Mouse (Mus musculus): ENCODE results near the gene Edem1. TPM values are rescaled to one million over a fixed set of nuclear protein-coding genes. Genes with fewer than 3 reads are reported as not detected.
"Not testable (repeated sequence)": the region's sequence is repeated elsewhere in the genome, so short reads cannot be mapped to it uniquely, and the experiment has no call there.

Edem1 gene
- polyA plus RNA-seq, 1 experiment from 2014 or later = 15.8 TPM

DNA sequence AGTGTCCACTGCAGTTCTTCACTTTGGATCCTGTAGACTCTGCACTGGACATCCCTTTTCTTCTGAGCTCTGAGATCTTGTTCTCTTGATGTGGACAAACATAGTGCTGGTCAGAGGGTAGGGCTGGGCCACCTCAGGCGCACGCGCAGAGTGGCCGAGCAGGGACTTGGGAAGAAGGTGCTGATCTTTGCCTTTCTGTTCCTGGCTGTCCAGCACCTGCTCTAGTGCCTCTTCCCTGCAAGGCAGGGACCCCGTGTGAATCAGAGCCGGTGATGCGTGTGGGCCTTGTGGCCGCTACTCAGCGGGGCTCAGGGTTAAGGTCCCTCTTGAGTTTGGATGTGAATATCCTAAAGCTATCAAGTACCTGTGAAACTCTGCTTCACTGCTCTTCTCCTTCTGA lies 30.1 kb downstream of the Edem1 start:
- H3K36me3 ChIP-seq = peaks cover 48% of the 10 kb centered on the region
- no peak for ATAC-seq (ENCODE audit: low FRiP score, low read depth)
- no peak overlapping the region for H3K4me2 ChIP-seq (replicated peaks)
- 96% methylated on average over 9 of the region's 9 CpGs for WGBS
- H3K4me3 ChIP-seq = no peak overlapping the region
- no peaks in the 10 kb centered on the region for H3K4me1 ChIP-seq
- no peaks in the 10 kb centered on the region for H3K27me3 ChIP-seq
- peaks cover 7% of the 10 kb centered on the region; the same call in 1 of the 2 replicates for H3K9me3 ChIP-seq
- H3K9ac ChIP-seq = no peak overlapping the region
- H3K27ac ChIP-seq = no peak overlapping the region

- no peak overlapping the region for H3K4me2 ChIP-seq (replicated peaks)
- peaks cover 24% of the 10 kb centered on the region for H3K36me3 ChIP-seq
- H3K9me3 ChIP-seq = peaks cover 7% of the 10 kb centered on the region; the same call in 1 of the 2 replicates
- H3K4me3 ChIP-seq = no peak overlapping the region
- 92% methylated on average over 1 of the region's 1 CpGs for WGBS
- H3K4me1 ChIP-seq = no peaks in the 10 kb centered on the region
- no peak for ATAC-seq (ENCODE audit: low FRiP score, low read depth)
- no peaks in the 10 kb centered on the region for H3K27me3 ChIP-seq
- H3K27ac ChIP-seq = no peak overlapping the region
- H3K9ac ChIP-seq = no peak overlapping the region
Measured at GRCm38 (mm10) chr6:108861226-108861625, 32.8 kb downstream of the Edem1 start.

DNA sequence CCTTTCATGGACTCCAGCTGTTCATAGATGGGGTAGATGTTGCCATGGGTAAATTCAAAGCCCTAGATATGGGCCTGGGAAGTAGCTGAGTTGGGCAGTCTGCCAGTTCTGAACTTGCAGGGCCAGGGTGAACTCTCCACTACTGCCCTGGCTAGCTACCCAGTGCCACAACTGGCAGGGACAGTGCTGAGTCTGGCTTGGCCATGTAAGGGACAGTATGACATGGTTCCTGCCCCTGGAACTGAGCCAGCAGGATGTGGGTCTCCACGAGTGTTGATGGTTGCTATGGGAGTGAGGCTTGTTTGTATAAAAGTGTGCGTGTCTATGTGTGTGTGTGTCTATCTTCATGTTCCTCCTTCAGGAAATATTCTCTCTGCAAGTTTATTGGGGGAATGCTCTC lies 34.1 kb downstream of the Edem1 start:
- no peak for ATAC-seq (ENCODE audit: low FRiP score, low read depth)
- no peaks in the 10 kb centered on the region for H3K4me1 ChIP-seq
- no peak overlapping the region for H3K4me3 ChIP-seq
- H3K27ac ChIP-seq = no peak overlapping the region
- no peak overlapping the region for H3K4me2 ChIP-seq (replicated peaks)
- H3K36me3 ChIP-seq = peaks cover 15% of the 10 kb centered on the region
- no peak overlapping the region for H3K9ac ChIP-seq
- peaks cover 7% of the 10 kb centered on the region; the same call in 1 of the 2 replicates for H3K9me3 ChIP-seq
- 82% methylated on average over 2 of the region's 2 CpGs for WGBS
- H3K27me3 ChIP-seq = no peaks in the 10 kb centered on the region

DNA sequence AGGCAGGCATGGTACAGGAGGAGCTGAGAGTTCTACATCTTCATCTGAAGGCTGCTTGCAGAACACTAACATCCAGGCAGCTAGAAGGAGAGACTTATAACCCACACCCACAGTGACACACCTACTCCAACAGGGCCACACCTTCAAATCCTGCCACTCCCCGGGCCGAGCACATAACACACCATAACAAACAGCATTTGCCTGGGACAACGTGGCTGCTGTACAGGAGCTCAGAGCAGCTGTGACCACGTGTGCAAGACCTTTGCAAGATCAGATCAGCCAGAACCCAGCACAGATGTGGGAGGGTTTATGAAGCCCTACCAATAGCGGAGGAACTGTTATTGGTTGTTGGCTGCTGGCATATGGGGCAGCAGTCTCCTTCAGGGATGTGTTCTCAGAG lies 37.9 kb downstream of the Edem1 start:
- WGBS = 64% methylated on average over 5 of the region's 5 CpGs
- Histone ChIP-seq H3K27me3 (no peaks in the 10 kb centered on the region), H3K36me3 (no peaks in the 10 kb centered on the region), H3K4me3 (no peak overlapping the region), H3K4me2 (replicated peaks) (no peak overlapping the region), H3K9me3 (peaks cover 7% of the 10 kb centered on the region; the same call in 1 of the 2 replicates), H3K9ac (no peak overlapping the region), H3K4me1 (no peaks in the 10 kb centered on the region), H3K27ac (no peak overlapping the region)
- no peak for ATAC-seq (ENCODE audit: low FRiP score, low read depth)

GRCm38 (mm10) chr6:108869031-108869430 lies 40.6 kb downstream of the Edem1 start:
- not testable (repeated sequence) for H3K27me3 ChIP-seq; H3K36me3 ChIP-seq; H3K4me2 ChIP-seq (replicated peaks); ATAC-seq (ENCODE audit: low FRiP score, low read depth); H3K4me3 ChIP-seq; H3K4me1 ChIP-seq; H3K27ac ChIP-seq; H3K9ac ChIP-seq; H3K9me3 ChIP-seq
- 65% methylated on average over 2 of the region's 2 CpGs for whole genome bisulfite sequencing

DNA sequence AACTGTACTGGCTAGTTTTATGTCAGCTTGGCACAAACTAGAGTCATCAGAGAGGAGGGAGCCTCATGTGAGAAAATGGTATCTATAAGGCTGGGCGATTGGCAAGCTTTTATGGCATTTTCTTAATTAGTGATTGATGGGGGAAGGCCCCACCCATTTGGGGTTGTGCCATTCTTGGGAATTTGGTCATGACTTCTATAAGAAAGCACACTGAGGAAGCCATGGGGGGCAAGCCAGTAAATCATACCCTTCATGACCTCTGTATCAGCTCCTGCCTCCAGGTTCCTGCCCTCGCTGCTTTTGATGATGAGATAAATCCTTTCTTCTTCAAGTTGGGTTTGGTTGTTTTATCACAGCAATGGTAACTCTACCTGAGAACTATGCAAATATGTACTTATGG lies 42.0 kb downstream of the Edem1 start:
- Histone ChIP-seq H3K27ac (no peak overlapping the region), H3K9ac (no peak overlapping the region), H3K4me2 (replicated peaks) (no peak overlapping the region), H3K9me3 (no peaks in the 10 kb centered on the region), H3K4me3 (no peak overlapping the region), H3K36me3 (no peaks in the 10 kb centered on the region), H3K27me3 (no peaks in the 10 kb centered on the region), H3K4me1 (0 out of 2 replicates have a peak, but pooled peaks cover 18% of the 10 kb centered on the region)
- no peak for ATAC-seq (ENCODE audit: low FRiP score, low read depth)
- 87% methylated on average over 2 of the region's 2 CpGs for WGBS

- Histone ChIP-seq H3K36me3 (no peaks in the 10 kb centered on the region), H3K9me3 (no peaks in the 10 kb centered on the region), H3K4me1 (peaks cover 22% of the 10 kb centered on the region; the same call in 1 of the 2 replicates), H3K9ac (no peak overlapping the region), H3K4me3 (no peak overlapping the region), H3K27ac (no peak overlapping the region), H3K27me3 (no peaks in the 10 kb centered on the region), H3K4me2 (replicated peaks) (no peak overlapping the region)
- 89% methylated on average over 4 of the region's 4 CpGs for WGBS
- no peak for ATAC-seq (ENCODE audit: low FRiP score, low read depth)
Measured at GRCm38 (mm10) chr6:108871251-108871650, 42.8 kb downstream of the Edem1 start.

DNA sequence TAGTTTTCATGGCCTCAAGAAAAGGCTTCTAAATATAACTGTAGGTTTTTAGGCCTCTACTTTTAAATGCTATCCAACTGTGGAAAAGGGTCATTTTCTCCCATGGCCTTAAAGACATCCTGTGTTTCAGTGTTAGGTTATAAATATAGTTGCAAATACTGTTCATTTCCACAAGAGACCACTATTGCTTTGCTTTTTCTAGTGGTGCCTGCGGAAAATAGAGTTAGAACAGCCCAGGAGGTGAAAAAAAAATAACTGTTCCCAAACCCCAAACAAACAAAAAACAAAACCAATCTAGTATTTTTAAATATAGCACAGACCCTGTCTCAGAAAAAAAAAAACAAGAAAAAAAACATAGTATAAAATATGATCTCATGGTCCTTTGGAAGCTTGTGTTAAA lies 46.9 kb downstream of the Edem1 start:
- peaks cover 10% of the 10 kb centered on the region; the same call in 1 of the 2 replicates for H3K9me3 ChIP-seq
- no peak overlapping the region for H3K4me2 ChIP-seq (replicated peaks)
- H3K27ac ChIP-seq = no peak overlapping the region
- WGBS = 52% methylated on average over 1 of the region's 1 CpGs
- no peaks in the 10 kb centered on the region for H3K27me3 ChIP-seq
- ATAC-seq (ENCODE audit: low FRiP score, low read depth) = no peak
- no peaks in the 10 kb centered on the region for H3K36me3 ChIP-seq
- H3K4me1 ChIP-seq = peaks cover 22% of the 10 kb centered on the region; the same call in 1 of the 2 replicates
- no peak overlapping the region for H3K9ac ChIP-seq
- H3K4me3 ChIP-seq = no peak overlapping the region

GRCm38 (mm10) chr6:108876052-108876451 lies 47.6 kb downstream of the Edem1 start:
- Histone ChIP-seq H3K9me3 (peaks cover 10% of the 10 kb centered on the region; the same call in 1 of the 2 replicates), H3K4me1 (peaks cover 22% of the 10 kb centered on the region; the same call in 1 of the 2 replicates), H3K36me3 (no peaks in the 10 kb centered on the region), H3K27me3 (no peaks in the 10 kb centered on the region), H3K4me3 (no peak overlapping the region), H3K27ac (no peak overlapping the region), H3K4me2 (replicated peaks) (no peak overlapping the region), H3K9ac (no peak overlapping the region)
- WGBS = 54% methylated on average over 5 of the region's 5 CpGs
- no peak for ATAC-seq (ENCODE audit: low FRiP score, low read depth)

GRCm38 (mm10) chr6:108876486-108876885 lies 48.0 kb downstream of the Edem1 start:
- Histone ChIP-seq H3K27ac (no peak overlapping the region), H3K4me2 (replicated peaks) (no peak overlapping the region), H3K36me3 (0 out of 2 replicates have a peak, but pooled peaks cover 2% of the 10 kb centered on the region), H3K9ac (no peak overlapping the region), H3K9me3 (peaks cover 14% of the 10 kb centered on the region; the same call in 1 of the 2 replicates), H3K4me1 (peaks cover 22% of the 10 kb centered on the region; the same call in 1 of the 2 replicates), H3K27me3 (no peaks in the 10 kb centered on the region), H3K4me3 (no peak overlapping the region)
- no peak for ATAC-seq (ENCODE audit: low FRiP score, low read depth)
- WGBS = 34% methylated on average over 2 of the region's 2 CpGs

GRCm38 (mm10) chr6:108880368-108881013 lies 52.0 kb downstream of the Edem1 start:
- 0 out of 2 replicates have a peak, but pooled peaks cover 2% of the 10 kb centered on the region for H3K36me3 ChIP-seq
- no peak overlapping the region for H3K4me2 ChIP-seq (replicated peaks)
- WGBS = 72% methylated on average over 4 of the region's 4 CpGs
- no peak overlapping the region for H3K4me3 ChIP-seq
- no peak for ATAC-seq (ENCODE audit: low FRiP score, low read depth)
- peaks cover 14% of the 10 kb centered on the region for H3K9me3 ChIP-seq
- H3K27me3 ChIP-seq = no peaks in the 10 kb centered on the region
- no peak overlapping the region for H3K9ac ChIP-seq
- H3K27ac ChIP-seq = no peak overlapping the region
- peaks cover 15% of the 10 kb centered on the region for H3K4me1 ChIP-seq

- Histone ChIP-seq H3K27me3 (no peaks in the 10 kb centered on the region), H3K4me3 (no peak overlapping the region), H3K9me3 (peaks cover 14% of the 10 kb centered on the region), H3K4me2 (replicated peaks) (no peak overlapping the region), H3K27ac (no peak overlapping the region), H3K36me3 (0 out of 2 replicates have a peak, but pooled peaks cover 2% of the 10 kb centered on the region), H3K9ac (no peak overlapping the region), H3K4me1 (peaks cover 13% of the 10 kb centered on the region)
- 92% methylated on average over 4 of the region's 4 CpGs for WGBS
- no peak for ATAC-seq (ENCODE audit: low FRiP score, low read depth)
Measured at GRCm38 (mm10) chr6:108881074-108881473, 52.6 kb downstream of the Edem1 start.

DNA sequence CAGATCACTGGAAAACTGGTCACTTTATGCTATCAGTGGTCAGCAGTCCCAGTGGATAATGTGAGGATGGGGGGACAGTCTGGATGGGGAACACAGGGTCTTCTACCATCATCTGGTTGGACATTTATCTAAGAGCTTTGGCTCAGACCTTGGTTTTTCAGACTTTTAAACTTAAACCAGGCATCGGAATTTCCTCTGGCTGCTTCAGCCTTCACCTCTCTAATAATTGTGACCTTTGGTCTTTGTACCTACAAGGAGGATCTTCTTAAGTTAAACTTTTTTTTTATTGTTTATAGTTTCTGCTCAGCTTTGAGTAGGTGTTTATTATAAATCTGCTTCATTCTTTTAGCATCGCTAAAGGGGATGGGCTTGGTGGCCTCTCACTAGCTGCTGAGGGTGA lies 55.4 kb downstream of the Edem1 start:
- H3K9ac ChIP-seq = no peak overlapping the region
- no peak for ATAC-seq (ENCODE audit: low FRiP score, low read depth)
- peaks cover 12% of the 10 kb centered on the region for H3K9me3 ChIP-seq
- no peak overlapping the region for H3K27ac ChIP-seq
- H3K4me2 ChIP-seq (replicated peaks) = no peak overlapping the region
- H3K4me1 ChIP-seq = peaks cover 13% of the 10 kb centered on the region
- H3K27me3 ChIP-seq = no peaks in the 10 kb centered on the region
- 0 out of 2 replicates have a peak, but pooled peaks cover 2% of the 10 kb centered on the region for H3K36me3 ChIP-seq
- 78% methylated on average over 2 of the region's 2 CpGs for WGBS
- H3K4me3 ChIP-seq = no peak overlapping the region

Data from limb, embryonic 13.5 days (tissue).